Mouse (Mus musculus): ENCODE data around the gene Ly9. TPM values are rescaled to one million over a fixed set of nuclear protein-coding genes. Genes with fewer than 3 reads are reported as not detected.

The Ly9 gene
- total RNA-seq, 2 experiments from 2014 or later, result 0.22 TPM; not detected in 1

GRCm38 (mm10) chr1:171604686-171605085 is 2.5 kb downstream of the Ly9 start:
- no peak for DNase-seq
- intact Hi-C loops (cut with DNase I), result no loop called here

GRCm38 (mm10) chr1:171584584-171584983 is 22.6 kb downstream of the Ly9 start:
- intact Hi-C loops (cut with DNase I), result no loop called here
- no peak for DNase-seq

DNA sequence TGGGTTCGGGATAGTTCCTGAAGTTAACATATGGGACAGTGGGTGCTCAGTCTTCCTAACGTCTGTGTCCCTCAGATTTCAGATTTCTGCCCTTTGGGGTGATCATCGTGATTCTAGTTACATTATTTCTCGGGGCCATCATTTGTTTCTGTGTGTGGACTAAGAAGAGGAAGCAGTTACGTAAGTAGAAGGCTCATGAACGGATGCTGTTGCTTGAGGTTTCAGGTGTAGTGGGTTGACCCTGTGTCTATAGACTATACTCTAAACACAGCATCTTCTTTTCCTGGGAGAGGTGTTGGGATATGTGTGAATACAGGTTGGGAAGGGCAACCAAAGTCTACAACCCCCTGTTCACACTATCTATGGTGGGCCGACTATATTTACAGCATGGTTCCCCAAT is 30.0 kb downstream of the Ly9 start:
- intact Hi-C loops (cut with DNase I), result no loop called here
- no peak for DNase-seq

DNA sequence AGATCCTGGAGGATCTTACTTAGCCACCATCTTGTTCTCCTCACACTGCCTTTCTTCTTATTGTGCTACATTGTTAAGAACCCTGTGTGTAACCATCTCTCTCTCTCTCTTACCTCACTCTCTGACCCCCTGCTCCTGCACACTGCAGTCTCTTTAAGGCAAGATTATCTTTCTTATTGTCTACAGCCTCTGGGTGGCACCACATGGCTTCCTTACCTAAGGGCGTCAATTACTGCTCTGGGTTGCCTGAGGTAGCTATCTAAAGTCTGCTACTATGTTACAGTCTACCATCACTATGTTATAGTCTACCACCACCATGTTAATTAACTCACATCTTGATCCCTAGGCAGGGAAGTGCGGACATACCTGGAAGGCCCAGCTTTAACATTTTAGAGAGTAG is 38.8 kb downstream of the Ly9 start:
- DNase-seq, result no peak
- intact Hi-C loops (cut with DNase I), result loop anchor here (5.0 kb wide), 1 partner anchor 61 kb away; no protein-coding TSS in a partner anchor

DNA sequence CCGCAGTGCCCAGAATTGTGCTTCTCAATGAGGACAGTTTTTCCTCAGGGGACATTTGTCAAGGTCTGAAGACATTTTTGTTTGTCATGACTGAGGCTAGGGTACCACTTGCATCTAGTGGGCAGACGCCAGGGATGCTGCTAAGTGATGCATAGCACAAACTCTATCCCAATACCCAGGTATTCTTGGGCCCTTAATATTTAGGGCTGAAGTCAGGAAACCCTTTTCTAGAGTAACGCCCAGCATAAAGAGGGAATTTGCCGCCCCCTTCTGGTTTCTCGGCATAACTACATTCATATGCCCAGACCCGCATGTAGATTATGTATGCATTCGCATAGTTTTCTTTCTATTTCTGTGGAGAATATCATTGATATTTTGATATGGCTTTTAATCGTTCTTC is 40.4 kb downstream of the Ly9 start:
- intact Hi-C loops (cut with DNase I), result loop anchor here (5.0 kb wide), 1 partner anchor 59 kb away; no protein-coding TSS in a partner anchor
- peak; percentile 47 for DNase-seq

GRCm38 (mm10) chr1:171565888-171566287 is 41.3 kb downstream of the Ly9 start:
- intact Hi-C loops (cut with DNase I), result loop anchor here (5.0 kb wide), 1 partner anchor 59 kb away; no protein-coding TSS in a partner anchor
- no peak for DNase-seq

- DNase-seq, result peak; percentile 15
- intact Hi-C loops (cut with DNase I), result no loop called here
Measured at GRCm38 (mm10) chr1:171564247-171564646, 43.0 kb downstream of the Ly9 start.

- intact Hi-C loops (cut with DNase I), result no loop called here
Measured at GRCm38 (mm10) chr1:171563042-171563441, 44.2 kb downstream of the Ly9 start.

DNA sequence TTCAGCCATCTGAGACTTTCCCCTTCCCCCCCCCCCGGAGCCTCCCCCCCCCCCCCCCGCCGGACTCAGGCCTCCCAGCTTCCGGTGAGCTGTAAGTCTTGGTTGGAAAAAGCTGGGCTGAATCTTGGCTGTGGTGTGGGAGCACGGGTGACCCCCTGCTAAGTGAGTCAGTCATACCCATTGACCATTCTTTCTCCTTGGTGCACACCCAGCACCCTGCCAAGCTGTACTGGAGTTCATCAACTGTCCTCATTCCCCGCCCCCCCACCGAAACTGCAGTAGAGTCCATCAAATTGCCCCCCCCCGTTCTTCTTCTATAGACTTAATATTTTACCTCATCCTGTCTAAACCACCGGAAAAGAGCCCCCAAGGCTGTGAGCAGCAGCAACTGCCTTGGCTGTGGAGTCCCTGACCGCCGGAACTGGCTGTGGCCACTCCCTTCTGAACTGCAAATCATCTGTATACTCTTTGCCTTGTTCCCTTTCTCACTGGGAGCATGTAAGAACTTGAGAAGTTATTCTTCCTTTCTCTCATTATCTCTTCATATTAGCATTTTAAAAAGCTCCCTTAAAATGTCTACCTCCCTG is 45.5 kb downstream of the Ly9 start:
- DNase-seq, result peak; percentile 9
- intact Hi-C loops (cut with DNase I), result no loop called here

More at GRCm38 (mm10) chr1:171563042-171563441, 44.2 kb downstream of the Ly9 start:
- no peak for DNase-seq

GRCm38 (mm10) chr1:171561200-171561599 is 46.0 kb downstream of the Ly9 start:
- DNase-seq, result no peak
- intact Hi-C loops (cut with DNase I), result no loop called here

DNA sequence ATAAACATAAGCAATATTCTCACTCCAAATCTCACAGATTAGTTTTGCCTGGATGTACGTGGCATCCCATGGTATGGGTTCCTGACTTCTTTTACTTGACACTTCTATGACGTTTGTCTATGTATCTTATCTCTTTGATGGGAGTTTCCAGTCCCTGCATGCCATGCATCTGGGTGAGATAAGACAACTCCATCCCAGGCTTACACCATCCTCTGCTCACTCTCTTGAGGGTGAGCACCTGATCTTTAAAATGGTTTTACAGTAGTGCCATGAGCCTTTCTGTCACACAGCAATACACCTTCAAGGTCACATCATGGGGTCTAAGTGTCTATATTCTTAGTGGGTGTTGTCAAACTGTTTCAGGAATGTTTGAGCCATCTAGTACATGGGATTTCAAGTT is 46.9 kb downstream of the Ly9 start:
- DNase-seq, result no peak
- intact Hi-C loops (cut with DNase I), result no loop called here

- intact Hi-C loops (cut with DNase I), result no loop called here
- no peak for DNase-seq
Measured at GRCm38 (mm10) chr1:171558898-171559297, 48.3 kb downstream of the Ly9 start, which contains the start of gene Cd244a. TSS of gene Cd244a (plus strand) at chr1:171559193.

GRCm38 (mm10) chr1:171558407-171558806 is 48.8 kb downstream of the Ly9 start:
- intact Hi-C loops (cut with DNase I), result no loop called here
- no peak for DNase-seq

DNA sequence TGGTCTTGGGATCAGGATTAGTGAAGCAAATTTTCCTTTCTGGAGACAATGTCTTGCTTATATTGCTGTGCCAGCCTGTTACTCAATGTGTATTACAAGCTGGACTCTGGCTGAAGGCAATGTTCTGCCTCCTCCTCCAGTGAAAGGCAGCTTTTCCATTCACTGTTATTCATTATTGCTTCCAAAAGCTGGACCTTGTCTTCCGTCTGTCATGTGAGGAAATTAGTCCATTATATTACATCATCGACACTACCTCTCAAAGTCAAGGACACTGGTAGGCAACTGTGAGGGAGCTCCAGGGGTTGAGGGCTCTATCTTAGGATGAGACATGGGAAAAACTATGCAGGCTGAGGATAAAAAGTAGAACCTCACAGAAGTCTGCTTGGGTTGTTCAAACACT is 50.8 kb downstream of the Ly9 start:
- DNase-seq, result no peak
- intact Hi-C loops (cut with DNase I), result no loop called here

- DNase-seq, result no peak
- intact Hi-C loops (cut with DNase I), result no loop called here
Measured at GRCm38 (mm10) chr1:171553359-171554341, 53.6 kb downstream of the Ly9 start.

DNA sequence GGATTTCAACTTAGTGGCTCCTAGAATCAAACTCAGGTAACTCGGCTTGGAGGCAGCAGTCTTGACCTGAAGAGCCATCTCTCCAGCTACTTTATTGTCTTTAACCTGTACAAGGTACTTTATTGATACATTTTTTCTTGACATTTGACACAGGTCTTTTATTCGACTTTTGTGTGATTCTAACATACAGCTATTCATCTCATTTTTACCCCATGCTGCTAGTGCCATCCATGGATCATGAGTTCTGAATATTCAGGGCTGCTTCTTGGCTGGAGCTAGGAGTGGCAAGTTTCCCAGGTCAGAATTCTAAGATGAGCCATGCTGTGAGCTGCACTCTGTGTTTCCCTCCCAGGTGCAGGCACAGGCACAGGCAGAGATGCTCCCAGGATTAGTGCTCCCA is 55.0 kb downstream of the Ly9 start:
- intact Hi-C loops (cut with DNase I), result no loop called here
- DNase-seq, result no peak

DNA sequence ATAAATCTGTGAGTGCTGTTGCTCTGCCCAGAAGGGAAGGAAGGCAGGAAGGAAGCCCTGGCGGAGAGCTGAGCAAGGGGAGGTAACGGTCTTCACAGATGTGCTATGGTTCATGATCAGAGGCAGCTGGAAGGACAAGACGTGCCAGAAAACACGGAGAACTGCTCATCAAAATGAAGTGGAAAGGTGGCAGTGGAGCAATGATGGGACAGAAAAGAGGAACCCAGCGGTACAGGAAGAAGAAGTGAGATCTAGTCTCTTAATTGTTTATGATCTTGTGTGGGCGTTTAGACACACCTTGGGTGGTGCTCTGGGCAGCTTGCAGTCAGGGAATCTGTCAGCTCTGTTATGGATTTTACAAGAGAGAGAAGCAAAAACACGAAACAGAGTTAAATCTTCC is 55.9 kb downstream of the Ly9 start:
- DNase-seq, result no peak
- intact Hi-C loops (cut with DNase I), result no loop called here

DNA sequence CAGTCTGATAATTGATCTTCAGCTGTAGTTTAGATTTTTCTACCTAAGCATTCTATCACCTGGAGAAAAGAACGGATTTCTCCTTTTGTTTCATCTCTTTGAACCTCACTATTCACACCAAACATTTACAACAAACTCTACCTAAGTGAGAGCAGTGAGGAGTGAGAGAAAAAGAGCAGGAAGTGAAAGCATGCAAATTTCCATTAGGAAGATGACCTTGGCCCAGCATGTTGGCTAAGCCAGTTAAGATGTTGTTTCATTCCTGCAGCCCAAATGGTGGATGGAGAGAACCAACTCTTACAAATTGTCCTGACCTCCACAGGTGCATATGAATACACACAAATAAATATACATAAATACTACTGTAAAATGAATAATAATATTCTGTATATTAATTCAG is 66.5 kb downstream of the Ly9 start:
- intact Hi-C loops (cut with DNase I), result no loop called here

More for the DNA sequence above, 66.5 kb downstream of the Ly9 start:
- no peak for DNase-seq
